Mouse (Mus musculus) spleen, adult 2 months (tissue): ENCODE measurements around the gene Smad1. TPM values are rescaled to one million over a fixed set of nuclear protein-coding genes. Genes with fewer than 3 reads are reported as not detected.
A peak's percentile ranks its signal among the peaks of the same experiment; 100 is the strongest.

Experiments used
- DNase-seq, 2 experiments: peaks; one replicate each; pipeline versions ENCODE4 v3.0.0 to v3.0.0-alpha.2; 2012 to 2021; ENCODE audit warnings: low spot score in 2 of 2, low read depth in 1 of 2
- H3K27ac ChIP-seq: fragments of 200-500 bp; 2 replicates; pipeline ENCODE4 v1.5.1; 2012; ENCODE audit warnings: low read length, inconsistent platforms; ENCODE audit not compliant: insufficient read depth
- H3K27me3 ChIP-seq: fragments of 200-500 bp; 2 replicates; pipeline ENCODE4 v1.6.1; 2012; ENCODE audit warnings: mild to moderate bottlenecking, moderate library complexity, low read length, inconsistent platforms; ENCODE audit not compliant: control insufficient read depth, insufficient read depth
- H3K36me3 ChIP-seq: fragments of 200-500 bp; 2 replicates; pipeline ENCODE4 v1.6.1; 2012; ENCODE audit warnings: mild to moderate bottlenecking, low read length, inconsistent platforms; ENCODE audit not compliant: control insufficient read depth, insufficient read depth
- H3K4me1 ChIP-seq: fragments of 200-500 bp; 2 replicates; pipeline ENCODE4 v1.6.1; 2011; ENCODE audit warnings: inconsistent platforms; ENCODE audit not compliant: control insufficient read depth, insufficient read depth, insufficient read length
- H3K4me3 ChIP-seq: fragments of 200-500 bp; 2 replicates; pipeline ENCODE4 v1.5.1; 2011; ENCODE audit warnings: mild to moderate bottlenecking, inconsistent platforms; ENCODE audit not compliant: insufficient read depth, insufficient read length; ENCODE audit errors: extremely low read depth
- CTCF ChIP-seq: fragments of 200-500 bp; IDR thresholded peaks from 2 replicates; pipeline ENCODE4 v1.5.1; 2011; ENCODE audit warnings: mild to moderate bottlenecking, inconsistent platforms; ENCODE audit not compliant: insufficient read depth, insufficient read length, insufficient replicate concordance; ENCODE audit errors: extremely low read depth
- POLR2A ChIP-seq: fragments of 200-500 bp; IDR thresholded peaks from 2 replicates; pipeline ENCODE4 v1.6.1; 2011; ENCODE audit warnings: low read depth, low read length, inconsistent platforms
- WGBS: fragments of 180-500 bp; shearing (Covaris S2); methylation state at CpG from one replicate; pipeline ENCODE4 v1.1.7; 2018; 5-methylcytosine and 5-hydroxymethylcytosine counted together
- polyA plus RNA-seq: library from polyadenylated mRNA; depleted of rRNA; stranded (reverse); fragments of >200 nt; gene quantifications from 2 replicates; pipeline ENCODE4 v1.2.3, GENCODE M21; 2012

Gene Smad1
- polyA plus RNA-seq, 1 experiment = 16.7 TPM

GRCm38 (mm10) chr8:79305941-79306340 lies 93.4 kb downstream of the Smad1 start:
- no peak for DNase-seq
- no peak overlapping the region for H3K27ac ChIP-seq
- H3K4me3 ChIP-seq = no peak overlapping the region
- no peaks in the 10 kb centered on the region for H3K36me3 ChIP-seq
- 84% methylated on average over 5 of the region's 5 CpGs for WGBS
- TF ChIP-seq CTCF = no peak
- TF ChIP-seq POLR2A = no peak
- no peaks in the 10 kb centered on the region for H3K27me3 ChIP-seq
- H3K4me1 ChIP-seq = no peaks in the 10 kb centered on the region

DNA sequence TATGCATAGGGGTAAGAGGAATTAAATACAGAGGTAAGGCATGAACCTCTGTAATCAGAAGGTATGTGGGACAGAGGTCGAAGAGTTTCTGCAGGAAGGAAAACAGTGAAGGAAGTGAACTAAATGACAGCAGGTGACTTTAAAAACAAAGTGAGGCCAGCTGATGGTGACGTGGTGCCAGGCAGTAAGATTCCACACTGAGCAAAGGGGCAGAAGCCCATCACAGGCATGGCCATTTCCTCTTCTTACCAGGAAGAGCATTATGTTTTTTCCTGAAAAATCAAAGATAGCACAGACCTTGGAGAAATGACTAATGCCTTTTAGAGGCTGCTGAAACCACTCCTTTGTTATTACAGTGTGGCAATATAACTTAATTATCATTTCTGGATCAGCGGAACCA lies 97.8 kb downstream of the Smad1 start:
- Histone ChIP-seq H3K4me3 (no peak overlapping the region), H3K4me1 (no peaks in the 10 kb centered on the region), H3K27me3 (no peaks in the 10 kb centered on the region), H3K27ac (no peak overlapping the region), H3K36me3 (no peaks in the 10 kb centered on the region)
- TF ChIP-seq POLR2A (no peak), CTCF (no peak)
- 70% methylated on average over 3 of the region's 3 CpGs for WGBS
- DNase-seq = no peak

DNA sequence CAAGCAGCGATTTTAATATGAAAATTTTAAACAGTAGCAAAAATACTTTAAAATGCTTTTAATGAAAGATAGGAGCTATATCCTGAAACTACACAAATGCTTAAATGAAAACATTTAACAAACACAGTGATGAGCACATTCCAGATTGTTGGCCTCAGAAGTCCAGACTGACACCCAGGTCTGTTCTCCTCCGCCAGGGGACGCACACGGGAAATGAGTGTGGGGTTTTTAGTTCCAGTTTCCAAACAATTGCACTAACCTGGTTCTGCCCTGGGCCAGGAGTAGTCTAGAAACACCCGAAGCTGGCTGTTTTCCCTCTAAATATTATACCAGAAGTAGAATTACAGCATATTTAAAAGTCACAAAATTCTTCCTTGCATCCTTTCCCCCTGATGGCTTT lies 99.6 kb downstream of the Smad1 start:
- H3K27me3 ChIP-seq = no peaks in the 10 kb centered on the region
- no peak overlapping the region for H3K27ac ChIP-seq
- WGBS = 58% methylated on average over 5 of the region's 5 CpGs
- TF ChIP-seq CTCF (no peak), POLR2A (no peak)
- no peaks in the 10 kb centered on the region for H3K36me3 ChIP-seq
- H3K4me3 ChIP-seq = no peak overlapping the region
- H3K4me1 ChIP-seq = 0 out of 2 replicates have a peak, but pooled peaks cover 5% of the 10 kb centered on the region
- peak in 1 of 2 experiments; percentile 21 for DNase-seq

DNA sequence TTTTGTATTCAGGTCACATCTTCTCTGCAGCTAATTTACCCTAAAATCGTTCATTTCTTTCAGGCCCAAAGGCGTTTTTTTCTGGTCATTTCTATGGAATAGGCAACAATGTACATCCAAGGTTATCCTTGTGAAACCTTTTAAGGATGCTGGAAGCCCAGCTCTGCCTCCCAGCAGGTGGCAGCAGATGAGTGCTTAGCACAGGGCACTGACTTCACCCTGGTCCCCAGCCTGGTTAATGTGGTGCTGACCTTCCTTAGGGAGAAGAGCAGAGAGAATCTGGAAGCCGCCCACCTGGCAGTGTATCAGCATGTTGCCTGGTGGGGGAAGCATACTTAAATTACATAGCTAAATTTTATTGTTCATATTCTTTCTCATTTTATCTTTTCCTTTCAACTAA lies 101.6 kb downstream of the Smad1 start:
- Histone ChIP-seq H3K4me1 (0 out of 2 replicates have a peak, but pooled peaks cover 5% of the 10 kb centered on the region), H3K4me3 (no peak overlapping the region), H3K27me3 (no peaks in the 10 kb centered on the region), H3K27ac (no peak overlapping the region), H3K36me3 (no peaks in the 10 kb centered on the region)
- WGBS = 59% methylated on average over 3 of the region's 3 CpGs
- peak; percentile 44; the same call in 1 of the 2 replicates for TF ChIP-seq CTCF
- TF ChIP-seq POLR2A = no peak
- DNase-seq = peak in 1 of 2 experiments; percentile 41

GRCm38 (mm10) chr8:79295276-79296105 lies 103.8 kb downstream of the Smad1 start:
- 0 out of 2 replicates have a peak, but pooled peaks cover 5% of the 10 kb centered on the region for H3K4me1 ChIP-seq
- no peak for DNase-seq

GRCm38 (mm10) chr8:79294610-79295275 lies 104.6 kb downstream of the Smad1 start, which contains the start of gene Mmaa:
Mmaa (minus strand) TSS chr8:79294937.
- WGBS = 1% methylated on average over 57 of the region's 74 CpGs
- H3K4me3 ChIP-seq = peak within 1 kb of the TSS; percentile 74
- H3K4me1 ChIP-seq = 0 out of 2 replicates have a peak, but pooled peaks cover 5% of the 10 kb centered on the region
- DNase-seq = peak; percentile 93 to 97
- TF ChIP-seq CTCF (peak; percentile 18; the same call in 1 of the 2 replicates), POLR2A (peak; percentile 91)
- no peaks in the 10 kb centered on the region for H3K27me3 ChIP-seq
- H3K36me3 ChIP-seq = no peaks in the 10 kb centered on the region
- peak within 1 kb of the TSS; percentile 88 for H3K27ac ChIP-seq

More at GRCm38 (mm10) chr8:79295276-79296105, 103.8 kb downstream of the Smad1 start:
- Histone ChIP-seq H3K4me3 (peak overlapping the region; percentile 74), H3K27ac (peak overlapping the region; percentile 88), H3K36me3 (no peaks in the 10 kb centered on the region), H3K27me3 (no peaks in the 10 kb centered on the region)
- 14% methylated on average over 18 of the region's 18 CpGs for WGBS
- TF ChIP-seq CTCF (no peak), POLR2A (no peak)

DNA sequence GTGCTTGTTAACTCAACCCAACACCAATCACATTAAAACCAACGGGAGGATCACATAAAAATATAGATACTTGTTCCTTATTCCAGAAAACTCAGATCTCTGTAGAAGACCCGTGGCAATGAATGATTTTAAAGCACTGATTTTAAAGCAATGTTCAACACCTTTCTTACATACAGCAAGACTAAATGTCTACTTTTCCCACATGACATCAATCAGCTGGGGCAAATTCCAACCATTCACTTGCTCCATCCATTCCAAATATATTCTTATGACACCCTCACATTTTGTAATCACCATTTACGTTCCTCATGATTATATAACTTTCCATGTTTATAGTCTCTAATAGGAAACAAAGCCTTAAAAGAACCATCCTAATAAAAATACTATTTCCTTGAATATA lies 105.5 kb downstream of the Smad1 start:
- Histone ChIP-seq H3K36me3 (no peaks in the 10 kb centered on the region), H3K4me1 (peaks cover 8% of the 10 kb centered on the region; the same call in 1 of the 2 replicates), H3K27ac (no peak overlapping the region), H3K4me3 (no peak overlapping the region), H3K27me3 (no peaks in the 10 kb centered on the region)
- WGBS = 23% methylated on average over 3 of the region's 3 CpGs
- DNase-seq = no peak
- TF ChIP-seq CTCF (no peak), POLR2A (no peak)
